29 mouse cellular contexts compared by ENCODE assay signal in the genomic region with DNA sequence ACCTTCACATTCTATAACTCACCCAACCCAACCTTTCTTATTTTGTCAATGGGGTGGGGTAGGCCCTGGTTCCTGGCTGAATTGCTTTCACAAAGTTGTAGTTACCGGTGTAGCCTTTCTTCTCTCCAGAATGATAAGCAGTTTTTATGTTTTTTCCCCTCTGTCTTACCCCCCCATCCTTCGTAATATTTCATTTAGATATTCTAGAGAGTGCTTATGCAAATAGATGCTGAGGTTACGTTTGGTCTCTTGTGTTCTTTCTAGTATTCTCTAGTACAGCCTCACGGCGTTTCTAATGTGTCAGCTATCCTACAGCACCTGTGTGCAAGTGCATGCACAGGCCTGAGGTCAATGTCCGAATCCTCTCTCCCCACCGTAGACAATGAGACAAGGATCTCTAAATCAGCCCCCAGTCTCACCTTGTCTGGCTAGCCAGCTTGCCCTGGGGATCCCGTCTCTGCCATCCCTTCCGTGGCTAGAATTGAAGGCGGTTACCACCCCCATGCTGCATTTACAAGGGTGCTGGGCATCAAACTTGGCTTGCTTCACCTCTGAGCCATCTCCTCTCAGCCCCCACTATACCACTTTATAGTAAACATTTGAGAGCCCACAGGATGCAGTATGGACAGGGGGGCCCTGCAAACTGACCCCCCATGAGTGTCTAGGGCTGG. TPM values are rescaled to one million over a fixed set of nuclear protein-coding genes. Genes with fewer than 3 reads are reported as not detected.
DNase-seq lines count a peak whose midpoint lies in the region; ATAC-seq and TF ChIP-seq lines count a peak whose summit lies in the region.
"Had no signal": no experiment of that assay in that cellular context is flagged by ENCODE, and none has a peak within 500 bp of the region (broad histone marks: within the 10 kb centered on the region; RNA-seq: fewer than 3 reads in every experiment).

No protein-coding gene starts in this region.

- H3K27ac ChIP-seq in lung, postnatal 0 days (ENCODE audit: low read length), result no peak overlapping the region
- H3K27ac ChIP-seq in forebrain, postnatal 0 days (ENCODE audit: low read depth, low read length), result no peak overlapping the region
- H3K27ac ChIP-seq: embryonic facial prominence, embryonic 10.5 days; forebrain, embryonic 10.5 days; hindbrain, embryonic 10.5 days; limb, embryonic 13.5 days; liver, embryonic 12.5 days; lung, embryonic 15.5 days; neural tube, embryonic 12.5 days had no signal

- TF ChIP-seq CTCF in lung, postnatal 0 days (IDR thresholded peaks at IDR 0.05), result no peak
- TF ChIP-seq CTCF in forebrain, postnatal 0 days (IDR thresholded peaks at IDR 0.05; ENCODE audit: low read depth), result no peak

- peak; percentile 25 for ATAC-seq in lung, postnatal 0 days
- no peak for ATAC-seq in forebrain, postnatal 0 days
- ATAC-seq: forebrain, embryonic 16.5 days; hindbrain, embryonic 16.5 days; intestine, embryonic 16.5 days; liver, embryonic 12.5 days had no signal

- H3K4me1 ChIP-seq in lung, postnatal 0 days (ENCODE audit: insufficient read depth, low read depth, low read length), result no peaks in the 10 kb centered on the region
- H3K4me1 ChIP-seq in forebrain, postnatal 0 days (ENCODE audit: insufficient read depth), result no peaks in the 10 kb centered on the region

- H3K27me3 ChIP-seq in lung, postnatal 0 days (replicated peaks; ENCODE audit: insufficient read depth, low read length), result 0 out of 2 replicates have a peak, but pooled peaks cover 7% of the 10 kb centered on the region
- H3K27me3 ChIP-seq in splenic B cell, adult 2 months (ENCODE audit: control insufficient read depth, insufficient read depth, low read length, poor library complexity, severe bottlenecking), result no peaks in the 10 kb centered on the region
- peaks cover 14% of the 10 kb centered on the region for H3K27me3 ChIP-seq in forebrain, postnatal 0 days (ENCODE audit: insufficient read depth, low read length)

- DNase-seq in heart, adult 18-20 months, result peak; percentile 21 to 43
- no peak for DNase-seq in heart, postnatal 10 days
- peak; percentile 32 for DNase-seq in lung, postnatal 0 days (ENCODE audit: low spot score)
- no peak for DNase-seq in lung, adult 18-20 months
- DNase-seq in ES-CJ7 (ENCODE audit: low read depth, low spot score), result peak; percentile 55
- DNase-seq in splenic B cell, adult 2 months (ENCODE audit: low read depth, low spot score), result peak; percentile 61
- no peak for DNase-seq in forebrain, postnatal 0 days
- no peak for DNase-seq in embryo, embryonic 10 days (ENCODE audit: low spot score)
- DNase-seq: adrenal gland, postnatal 25 days; cerebellum, adult 9-10 months; kidney, adult 9 months; kidney, postnatal 25 days; layer of hippocampus, postnatal 36 days; midbrain, embryonic 14.5 days; retina, postnatal 1 day; thymus, adult 18-20 months; thymus, postnatal 36 days had no signal

- H3K9me3 ChIP-seq in lung, postnatal 0 days (ENCODE audit: low read length), result no peaks in the 10 kb centered on the region
- H3K9me3 ChIP-seq in forebrain, postnatal 0 days (ENCODE audit: low read length), result no peaks in the 10 kb centered on the region
- H3K9me3 ChIP-seq: embryonic facial prominence, embryonic 10.5 days; forebrain, embryonic 10.5 days; heart, embryonic 13.5 days; hindbrain, embryonic 10.5 days; limb, embryonic 13.5 days; liver, embryonic 12.5 days; lung, embryonic 15.5 days; neural tube, embryonic 12.5 days had no signal

- intact Hi-C loops in heart, postnatal 10 days (cut with DNase I), result no loop called here

- TF ChIP-seq EP300 in lung, postnatal 0 days (IDR thresholded peaks at IDR 0.05), result peak; percentile 19; the same call in 1 of the 2 replicates

- H3K36me3 ChIP-seq in lung, postnatal 0 days (ENCODE audit: insufficient read depth, low read length), result 0 out of 2 replicates have a peak, but pooled peaks cover 16% of the 10 kb centered on the region
- H3K36me3 ChIP-seq in splenic B cell, adult 2 months (ENCODE audit: control insufficient read depth, insufficient read depth, low read length, poor library complexity, severe bottlenecking), result peaks cover 35% of the 10 kb centered on the region
- no peaks in the 10 kb centered on the region for H3K36me3 ChIP-seq in forebrain, postnatal 0 days (ENCODE audit: insufficient read depth)
- H3K36me3 ChIP-seq: embryonic facial prominence, embryonic 10.5 days; forebrain, embryonic 10.5 days; hindbrain, embryonic 10.5 days; limb, embryonic 13.5 days; liver, embryonic 12.5 days; lung, embryonic 15.5 days; neural tube, embryonic 12.5 days had no signal

- 73% methylated on average over 10 of the region's 10 CpGs for WGBS in lung, postnatal 0 days
- WGBS in forebrain, postnatal 0 days, result 85% methylated on average over 10 of the region's 10 CpGs

- no peak overlapping the region for H3K4me3 ChIP-seq in lung, postnatal 0 days (ENCODE audit: low read depth, low read length)
- H3K4me3 ChIP-seq in forebrain, postnatal 0 days (ENCODE audit: low read depth, low read length), result no peak overlapping the region
- H3K4me3 ChIP-seq: embryonic facial prominence, embryonic 10.5 days; forebrain, embryonic 10.5 days; heart, embryonic 13.5 days; hindbrain, embryonic 10.5 days; limb, embryonic 13.5 days; liver, embryonic 12.5 days; lung, embryonic 15.5 days; megakaryocyte, embryonic 14.5 days; neural tube, embryonic 12.5 days had no signal

- no peak overlapping the region for H3K9ac ChIP-seq in lung, postnatal 0 days (replicated peaks; ENCODE audit: low read depth)
- H3K9ac ChIP-seq in forebrain, postnatal 0 days, result no peak overlapping the region
- H3K9ac ChIP-seq: heart, embryonic 13.5 days; limb, embryonic 13.5 days; liver, embryonic 12.5 days; lung, embryonic 15.5 days; neural tube, embryonic 12.5 days had no signal

- no peak overlapping the region for H3K4me2 ChIP-seq in lung, postnatal 0 days (replicated peaks; ENCODE audit: low read depth, low read length)
- H3K4me2 ChIP-seq in forebrain, postnatal 0 days (ENCODE audit: low read depth), result no peak overlapping the region
- H3K4me2 ChIP-seq: limb, embryonic 13.5 days; liver, embryonic 12.5 days; lung, embryonic 15.5 days; neural tube, embryonic 12.5 days had no signal

RNA-seq across cellular contexts. Expression of gene Klf2, which starts 5.3 kb away (rescaled TPM):
- 10 to 100 TPM; 74.3 to 76.9 TPM for total RNA-seq in heart, adult 18-20 months (2021)
- 10 to 100 TPM; 69.7 to 82.8 TPM for total RNA-seq in heart, postnatal 10 days (2021)
- 65.3 and 74.1 TPM in 2 replicates for polyA plus RNA-seq in lung, postnatal 0 days (2015; fragmentation: Nextera tagmentation; extraction: Ambion mirVana)
- total RNA-seq in forebrain, postnatal 0 days (2014; rRNA removed), result 3.8 and 4.0 TPM in 2 replicates
- polyA plus RNA-seq in forebrain, postnatal 0 days (2015; fragmentation: Nextera tagmentation; extraction: Ambion mirVana), result 9.5 and 10.1 TPM in 2 replicates

RNA-seq across cellular contexts. Expression of gene Gm10282, which starts 19.1 kb away (rescaled TPM):
- total RNA-seq in heart, adult 18-20 months (2021), result 1 to 10 TPM; 5.9 to 9.5 TPM
- total RNA-seq in heart, postnatal 10 days (2021), result 10 to 100 TPM; 15.9 to 19.4 TPM
- polyA plus RNA-seq in lung, postnatal 0 days (2015; fragmentation: Nextera tagmentation; extraction: Ambion mirVana), result 5.7 and 6.1 TPM in 2 replicates
- 4.5 and 4.7 TPM in 2 replicates for total RNA-seq in forebrain, postnatal 0 days (2014; rRNA removed)
- polyA plus RNA-seq in forebrain, postnatal 0 days (2015; fragmentation: Nextera tagmentation; extraction: Ambion mirVana), result 14.9 and 15.4 TPM in 2 replicates

Comparison
In these comparisons a context has a peak if more than half of its experiments do, and no peak if none do; other contexts are left out.
1. DNase-seq: peak in heart, adult 18-20 months (2 of 2), lung, postnatal 0 days (single experiment), ES-CJ7 (single experiment) and splenic B cell, adult 2 months (single experiment); none in heart, postnatal 10 days (0 of 2), lung, adult 18-20 months (0 of 2), forebrain, postnatal 0 days (single experiment) and embryo, embryonic 10 days (single experiment).
2. RNA of gene Klf2, which starts 5.3 kb away (total RNA-seq): 69.7 to 82.8 TPM in heart, postnatal 10 days and 74.3 to 76.9 TPM in heart, adult 18-20 months; 3.8 to 4.0 TPM in forebrain, postnatal 0 days; every median in the first group is over 10 times any median in the second.